Mouse (Mus musculus): ENCODE data around the gene Ifih1. TPM values are rescaled to one million over a fixed set of nuclear protein-coding genes. Genes with fewer than 3 reads are reported as not detected.

Ifih1 gene
- polyA plus RNA-seq (2015; fragmentation: Nextera tagmentation; extraction: Ambion mirVana) = 2.0 and 2.1 TPM in 2 replicates

GRCm38 (mm10) chr2:62646014-62646645 lies at the start of gene Ifih1:
TSS of gene Ifih1 (minus strand) at chr2:62646255.

GRCm38 (mm10) chr2:62664135-62664670 lies 18.1 kb upstream of the Ifih1 start, which contains the start of gene Gca:
TSS of gene Gca (plus strand) at chr2:62664285.

GRCm38 (mm10) chr2:62573753-62574159 lies 72.3 kb downstream of the Ifih1 start, which contains the start of gene Fap:
TSS of gene Fap (minus strand) at chr2:62574075.

Other genes starting within 250 kb of the Ifih1 start
- 2.7 and 4.5 TPM in 2 replicates for gene Dpp4, start 234.0 kb downstream of the Ifih1 start, polyA plus RNA-seq (2015; fragmentation: Nextera tagmentation; extraction: Ambion mirVana)
- gene Gcg, start 162.6 kb downstream of the Ifih1 start, polyA plus RNA-seq (2015; fragmentation: Nextera tagmentation; extraction: Ambion mirVana) = not detected in 2 replicates
- gene Fap, start 72.2 kb downstream of the Ifih1 start, polyA plus RNA-seq (2015; fragmentation: Nextera tagmentation; extraction: Ambion mirVana) = 0.89 and 1.9 TPM in 2 replicates
- 3.1 and 3.7 TPM in 2 replicates for gene Gca, start 18.0 kb upstream of the Ifih1 start, polyA plus RNA-seq (2015; fragmentation: Nextera tagmentation; extraction: Ambion mirVana)

Measured in neural tube, postnatal 0 days (tissue).